Mouse (Mus musculus) thymus, postnatal 36 days (tissue): ENCODE measurements at regions not wholly inside any gene's neighbourhood (a gene's known extent, or its start where the extent isn't known, plus 50 kb on each side); places are given as distances from the start of the nearest gene placed in this dataset.

Experiments
- DNase-seq, 2 experiments: peaks; one replicate each; pipeline ENCODE4 v3.0.0; 2022; ENCODE audit warnings: mixed read lengths in 2 of 2

- peak; percentile 6 to 17 for DNase-seq
These were observed 1183.7 kb upstream of the A1bg start for GRCm38 (mm10) chr15:62106518-62106975.

- no peak for DNase-seq
These were observed 1182.7 kb upstream of the A1bg start for GRCm38 (mm10) chr15:62105483-62105882.

- DNase-seq, result peak in 1 of 2 experiments; percentile 11
These were observed 1181.8 kb upstream of the A1bg start for GRCm38 (mm10) chr15:62104653-62105052.

GRCm38 (mm10) chr15:62099683-62100082, 1176.9 kb upstream of the A1bg start:
- no peak for DNase-seq

GRCm38 (mm10) chr15:62098791-62099660, 1176.2 kb upstream of the A1bg start:
- no peak for DNase-seq

DNA sequence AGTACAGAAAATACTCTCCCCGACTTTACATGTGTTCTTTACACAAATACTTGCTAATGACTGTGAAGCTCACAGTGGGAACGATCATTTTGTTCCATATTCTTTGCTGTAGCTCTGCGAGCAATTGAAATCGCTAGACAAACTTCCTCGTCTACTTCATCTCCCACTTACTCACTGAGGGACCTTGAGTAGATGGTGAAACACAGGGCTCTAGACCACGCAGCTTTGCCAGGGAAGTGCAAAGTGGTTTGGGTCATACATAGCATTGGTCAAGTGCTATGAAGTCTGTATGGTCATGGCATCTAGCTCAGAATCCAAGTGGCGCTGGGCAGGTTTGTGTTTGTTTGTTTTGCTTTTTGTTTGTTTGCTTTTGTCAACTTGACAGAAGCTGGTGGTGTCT, 1174.0 kb upstream of the A1bg start:
- no peak for DNase-seq

DNA sequence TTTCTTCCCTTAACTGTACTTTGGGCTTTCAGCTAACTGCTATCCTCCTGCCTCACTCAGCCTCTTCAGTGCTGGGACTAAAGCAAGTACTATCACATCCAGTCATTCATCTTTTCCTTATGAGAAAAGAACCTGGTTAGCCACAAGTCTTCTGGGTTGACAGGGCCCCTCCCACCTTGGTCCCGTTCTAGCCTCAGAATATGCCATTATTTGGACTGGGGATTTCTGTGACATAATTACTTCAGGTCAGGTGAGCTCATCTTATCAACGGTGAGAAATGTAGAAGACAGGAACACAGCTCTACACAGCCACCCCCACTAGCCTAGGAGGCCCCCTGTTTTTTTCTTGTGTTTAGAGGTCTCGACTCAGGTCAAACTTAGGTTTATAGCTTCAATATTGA, 1172.4 kb upstream of the A1bg start:
- DNase-seq, result no peak

DNA sequence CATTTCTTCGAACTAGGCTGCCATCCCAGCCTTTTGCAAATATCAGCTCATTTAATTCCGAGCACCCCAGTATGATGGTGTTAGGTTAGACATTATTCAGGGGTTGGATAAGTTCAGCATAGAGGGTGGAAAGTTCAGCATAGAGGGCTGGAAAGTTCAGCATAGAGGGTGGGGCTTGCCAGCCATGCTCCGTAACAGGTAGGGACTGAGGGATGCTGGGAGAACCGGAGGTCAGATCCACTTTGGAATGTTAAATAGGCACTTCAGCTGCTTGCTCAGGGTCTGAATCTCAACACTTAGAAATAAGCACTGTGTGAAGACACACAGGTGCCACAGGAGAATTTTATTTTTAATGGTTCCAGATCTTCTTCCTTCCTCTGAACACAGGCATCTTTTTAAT, 1170.9 kb upstream of the A1bg start:
- DNase-seq, result no peak

- DNase-seq, result peak; percentile 62 to 76
These were observed 1169.9 kb upstream of the A1bg start for GRCm38 (mm10) chr15:62092671-62093185.

DNA sequence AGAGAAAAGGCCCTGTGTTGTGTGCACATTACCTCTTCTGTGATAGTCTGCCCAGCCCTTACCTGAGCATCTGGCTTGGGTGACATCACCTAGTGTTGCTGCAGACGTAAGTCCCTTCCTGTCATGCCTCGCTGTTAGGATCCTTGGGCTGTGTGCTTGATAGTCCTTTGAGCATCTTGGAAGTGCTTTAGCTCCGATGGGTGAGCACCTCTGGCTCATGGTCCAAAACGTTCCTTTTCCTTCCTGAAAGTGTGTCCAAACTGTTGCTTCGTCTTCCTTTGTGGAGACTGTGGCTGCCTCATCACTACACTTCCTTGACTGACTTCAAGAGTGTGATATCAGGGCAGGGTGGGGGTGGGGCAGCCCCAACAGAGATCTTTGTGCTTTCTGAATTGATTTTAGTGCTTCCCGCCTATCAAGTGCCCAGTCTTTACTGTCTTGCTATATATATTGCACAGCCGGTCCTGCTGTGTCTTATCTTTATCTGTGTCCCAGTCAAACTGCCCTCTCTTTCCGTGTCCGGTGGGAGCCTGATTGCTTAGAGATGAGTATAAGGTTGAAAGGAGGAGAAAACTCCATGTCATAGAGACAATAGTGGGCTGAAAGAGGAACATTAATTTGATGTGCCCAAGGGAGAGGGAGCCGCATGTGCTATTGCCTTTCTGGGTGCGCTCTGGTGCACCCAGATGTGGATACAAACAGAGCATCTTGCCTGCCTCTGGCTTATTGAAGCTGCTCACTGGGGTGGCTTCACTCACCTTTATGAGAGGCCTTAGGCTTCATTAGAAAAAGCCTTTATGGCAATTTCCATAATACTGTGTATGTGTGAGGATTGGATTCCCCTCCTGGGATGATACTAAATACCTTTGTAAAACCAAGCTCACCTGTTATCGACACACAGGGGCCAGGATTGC, 1169.2 kb upstream of the A1bg start:
- peak; percentile 9 to 24 for DNase-seq

- no peak for DNase-seq
These were observed 1168.3 kb upstream of the A1bg start for GRCm38 (mm10) chr15:62091144-62091543.

GRCm38 (mm10) chr15:62088341-62088740, 1165.5 kb upstream of the A1bg start:
- DNase-seq, result no peak

DNA sequence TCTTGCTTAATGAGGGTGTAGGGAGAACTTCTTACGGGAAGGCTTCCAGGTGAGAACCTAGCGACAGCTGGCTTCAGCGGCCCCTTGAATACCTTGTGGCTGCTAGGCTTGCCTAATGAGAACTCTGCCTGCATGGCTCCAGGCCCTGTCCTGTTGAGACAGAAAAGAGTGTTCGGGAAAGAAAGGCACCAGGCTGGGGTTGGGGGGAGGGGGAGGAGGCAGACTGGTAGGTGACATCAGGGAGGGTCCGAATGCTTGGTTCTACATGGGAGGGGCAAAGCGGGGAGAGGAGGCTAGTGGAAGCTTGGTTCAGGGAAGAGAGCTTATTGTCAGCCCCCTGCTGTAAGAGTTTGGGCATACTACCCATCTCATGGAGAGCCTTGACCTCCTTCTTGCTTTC, 1164.9 kb upstream of the A1bg start:
- DNase-seq, result no peak

GRCm38 (mm10) chr15:62086037-62086436, 1163.2 kb upstream of the A1bg start:
- DNase-seq, result no peak

DNA sequence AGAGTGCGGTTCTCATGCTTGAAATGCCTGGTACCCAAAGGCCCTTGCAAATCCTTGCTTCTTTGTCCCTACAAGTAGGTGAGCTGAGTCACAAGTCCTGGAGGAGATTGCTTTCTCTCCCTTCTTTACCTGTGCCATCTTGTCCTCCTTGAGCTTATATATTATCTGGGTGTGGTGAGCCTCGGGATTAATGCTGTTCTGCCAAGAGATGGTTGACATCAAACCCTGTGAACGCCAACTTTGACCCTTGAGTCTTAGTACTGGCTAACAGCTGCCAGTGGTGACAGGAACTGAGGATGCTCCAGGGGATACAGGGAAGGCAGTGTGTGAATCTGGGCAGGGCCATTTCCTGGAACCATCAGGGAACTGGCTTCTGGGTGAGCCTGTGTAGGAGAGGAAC, 1160.5 kb upstream of the A1bg start:
- DNase-seq, result no peak

DNA sequence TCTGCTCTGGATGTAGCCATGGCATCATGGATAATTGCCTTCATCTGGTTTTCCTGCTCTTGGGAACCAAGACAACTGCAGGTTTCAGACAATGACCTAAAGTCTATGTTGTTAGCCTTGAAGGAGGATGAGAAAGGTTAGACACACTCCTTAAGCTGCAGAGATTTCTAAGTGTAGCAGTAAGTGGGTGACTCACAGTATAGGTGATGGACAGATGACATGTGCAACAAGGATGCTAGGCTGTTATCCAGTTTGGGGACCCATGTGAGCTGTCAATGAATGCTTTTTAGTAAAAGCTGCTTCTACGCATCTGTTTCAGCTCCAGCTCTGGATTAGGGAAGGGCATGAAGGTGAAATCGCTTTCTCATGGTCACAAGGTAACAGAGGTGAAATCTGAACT, 1159.7 kb upstream of the A1bg start:
- no peak for DNase-seq

GRCm38 (mm10) chr15:62079155-62080109, 1156.6 kb upstream of the A1bg start:
- DNase-seq, result no peak

DNA sequence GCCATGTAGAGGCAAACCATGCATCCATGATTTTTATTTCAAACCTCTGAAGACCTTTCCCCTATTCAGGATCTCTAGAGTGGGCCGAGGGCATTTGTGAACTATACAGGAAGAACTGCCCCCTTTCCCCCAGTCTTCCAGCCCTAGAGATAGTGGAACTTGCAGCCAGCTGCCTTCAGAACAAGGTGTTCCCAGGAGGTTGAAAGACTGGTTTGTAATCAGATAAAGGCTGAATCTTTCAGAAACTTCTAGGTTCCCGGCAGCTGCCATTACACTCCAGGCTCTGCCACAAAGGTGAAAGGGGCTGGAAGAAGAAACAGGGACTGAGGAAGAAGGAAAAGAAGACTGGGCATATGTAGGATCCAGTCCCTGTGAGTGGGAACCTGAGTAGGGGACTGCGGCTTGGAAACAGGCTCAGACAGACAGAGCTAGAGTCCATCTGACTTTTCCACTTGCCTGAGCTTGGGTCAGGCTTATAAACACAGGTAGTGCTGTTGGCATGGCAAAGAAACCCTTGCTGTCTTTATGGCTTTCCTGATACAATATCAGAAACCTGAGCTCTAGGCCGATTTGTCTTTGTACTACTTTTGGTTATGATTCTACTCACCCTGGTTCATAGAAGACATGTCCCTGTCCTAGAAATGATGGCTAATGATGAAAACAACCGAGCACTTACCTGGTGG, 1153.9 kb upstream of the A1bg start:
- no peak for DNase-seq

- no peak for DNase-seq
These were observed 1151.9 kb upstream of the A1bg start for GRCm38 (mm10) chr15:62074735-62075134.

GRCm38 (mm10) chr15:62073595-62073994, 1150.8 kb upstream of the A1bg start:
- DNase-seq, result no peak

GRCm38 (mm10) chr15:62071311-62071710, 1148.5 kb upstream of the A1bg start:
- no peak for DNase-seq
